19 mouse cellular contexts compared by ENCODE assay signal in genomic region chr5:132848086-132848485, GRCm38 (mm10).
"Had no signal": no experiment of that assay in that cellular context is flagged by ENCODE, and none has a peak within 500 bp of the region (broad histone marks: within the 10 kb centered on the region; RNA-seq: fewer than 3 reads in every experiment).

No protein-coding gene starts in this region.

- H3K4me2 ChIP-seq: lung, embryonic 15.5 days; midbrain, embryonic 12.5 days; neural tube, embryonic 13.5 days; neural tube, embryonic 15.5 days had no signal

- H3K4me1 ChIP-seq: lung, embryonic 15.5 days; neural tube, embryonic 13.5 days; neural tube, embryonic 15.5 days had no signal

- DNase-seq: lung, adult 18-20 months; lung, postnatal 4 days; midbrain, embryonic 14.5 days; retina, postnatal 1 day; right cerebral cortex, adult 18-20 months; right cerebral cortex, postnatal 25 days; right cerebral cortex, postnatal 4 days; spleen, adult 18-20 months; thymus, adult 18-20 months; thymus, postnatal 14 days; thymus, postnatal 36 days had no signal

- H3K27me3 ChIP-seq: lung, embryonic 15.5 days; midbrain, embryonic 12.5 days; neural tube, embryonic 13.5 days; neural tube, embryonic 15.5 days had no signal

- H3K4me3 ChIP-seq: lung, embryonic 15.5 days; midbrain, embryonic 10.5 days; midbrain, embryonic 12.5 days; myocyte; neural tube, embryonic 13.5 days; neural tube, embryonic 15.5 days had no signal

- H3K9ac ChIP-seq: lung, embryonic 15.5 days; midbrain, embryonic 12.5 days; neural tube, embryonic 13.5 days; neural tube, embryonic 15.5 days had no signal

- H3K36me3 ChIP-seq: lung, embryonic 15.5 days; midbrain, embryonic 10.5 days; midbrain, embryonic 12.5 days; neural tube, embryonic 13.5 days; neural tube, embryonic 15.5 days had no signal

- ATAC-seq: lung, postnatal 0 days; midbrain, embryonic 16.5 days had no signal

- H3K27ac ChIP-seq: lung, embryonic 15.5 days; midbrain, embryonic 10.5 days; midbrain, embryonic 12.5 days; neural tube, embryonic 13.5 days; neural tube, embryonic 15.5 days had no signal

- H3K9me3 ChIP-seq: lung, embryonic 15.5 days; midbrain, embryonic 10.5 days; neural tube, embryonic 13.5 days; neural tube, embryonic 15.5 days had no signal
